Mouse (Mus musculus): ENCODE results near the gene Rcc1l. TPM values are rescaled to one million over a fixed set of nuclear protein-coding genes. Genes with fewer than 3 reads are reported as not detected.

The Rcc1l gene
- total RNA-seq, 2 experiments from 2014 or later, result 15.7 to 16.0 TPM

DNA sequence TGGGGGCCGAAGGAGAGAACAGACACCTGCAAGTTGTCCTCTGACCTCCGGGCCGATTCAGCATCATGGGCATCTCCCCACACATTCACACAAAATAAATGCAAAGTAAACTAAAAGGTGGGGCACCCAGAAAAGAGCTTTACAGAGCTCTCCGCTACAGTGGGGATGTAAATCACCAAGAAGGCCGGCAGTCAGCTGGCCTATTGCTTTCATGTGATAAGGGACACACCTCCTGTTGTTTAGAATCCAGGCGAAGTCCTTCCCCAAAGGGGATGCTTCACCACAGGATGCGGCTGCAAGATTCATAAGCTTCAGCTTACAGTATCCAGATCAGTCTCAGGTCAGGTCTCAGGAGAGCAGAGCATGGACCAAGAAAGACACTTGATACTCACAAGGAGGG is 2.0 kb upstream of the Rcc1l start:
- no peak for DNase-seq (ENCODE audit: low spot score in 2 of 2)
- intact Hi-C loops (cut with DNase I), result no loop called here

DNA sequence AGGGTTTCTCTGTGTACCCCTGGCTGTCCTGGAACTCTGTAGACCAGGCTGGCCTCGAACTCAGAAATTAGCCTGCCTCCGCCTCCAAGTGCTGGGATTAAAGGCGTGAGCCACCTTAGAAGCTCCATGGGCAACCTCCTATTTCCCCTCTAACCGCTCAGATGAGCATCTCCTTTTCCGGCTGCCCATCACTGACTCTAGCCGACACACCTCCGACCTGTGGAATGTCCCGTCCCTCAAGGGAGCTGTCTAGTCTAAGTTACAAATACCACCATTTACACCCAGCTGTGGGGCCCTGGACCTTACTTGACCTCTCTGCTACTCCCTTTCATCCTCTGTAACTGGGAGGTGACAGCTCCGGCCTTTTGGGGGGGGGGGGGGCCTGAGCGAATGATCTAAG is 878 bp downstream of the Rcc1l start:
- DNase-seq (ENCODE audit: low spot score in 2 of 2), result no peak
- intact Hi-C loops (cut with DNase I), result no loop called here

DNA sequence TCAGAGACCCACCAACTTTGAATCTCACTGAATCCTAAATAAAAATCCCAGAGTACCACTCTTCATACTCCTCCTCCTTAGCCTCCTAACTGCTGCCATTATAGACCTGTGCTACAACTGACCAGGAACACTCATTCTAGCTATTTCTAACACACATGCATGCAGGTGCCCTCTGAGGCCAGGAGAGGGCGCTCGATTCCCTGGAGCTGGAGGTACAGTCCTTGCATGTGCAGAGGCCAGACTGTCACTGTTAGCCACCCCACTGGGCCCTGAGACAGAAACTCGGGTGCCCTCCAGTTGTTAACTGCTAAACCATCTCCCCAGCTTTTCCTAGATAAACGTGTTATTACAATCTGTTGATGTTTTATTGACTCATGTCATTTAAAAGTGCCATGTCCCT is 3.4 kb downstream of the Rcc1l start:
- no peak for DNase-seq (ENCODE audit: low spot score in 2 of 2)
- intact Hi-C loops (cut with DNase I), result no loop called here

DNA sequence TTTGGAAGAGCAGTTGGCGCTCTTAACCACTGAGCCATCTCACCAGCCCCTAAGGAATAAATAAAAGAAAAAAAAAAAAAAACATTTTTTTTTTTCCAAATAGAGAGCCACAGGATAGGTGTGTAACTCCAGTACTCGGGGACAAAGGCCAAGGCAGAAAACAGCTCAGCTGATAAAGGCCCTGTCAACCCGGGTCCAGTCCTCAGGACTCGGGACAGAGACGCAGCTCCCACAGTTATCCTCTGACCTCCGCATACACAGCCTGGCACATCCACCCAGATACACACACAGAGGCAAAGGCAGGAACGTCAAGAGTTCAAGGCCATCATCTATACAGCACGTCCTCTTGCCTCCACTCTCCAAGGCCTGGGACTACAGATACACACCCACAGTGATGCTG is 6.4 kb downstream of the Rcc1l start:
- no peak for DNase-seq (ENCODE audit: low spot score in 2 of 2)
- intact Hi-C loops (cut with DNase I), result no loop called here

DNA sequence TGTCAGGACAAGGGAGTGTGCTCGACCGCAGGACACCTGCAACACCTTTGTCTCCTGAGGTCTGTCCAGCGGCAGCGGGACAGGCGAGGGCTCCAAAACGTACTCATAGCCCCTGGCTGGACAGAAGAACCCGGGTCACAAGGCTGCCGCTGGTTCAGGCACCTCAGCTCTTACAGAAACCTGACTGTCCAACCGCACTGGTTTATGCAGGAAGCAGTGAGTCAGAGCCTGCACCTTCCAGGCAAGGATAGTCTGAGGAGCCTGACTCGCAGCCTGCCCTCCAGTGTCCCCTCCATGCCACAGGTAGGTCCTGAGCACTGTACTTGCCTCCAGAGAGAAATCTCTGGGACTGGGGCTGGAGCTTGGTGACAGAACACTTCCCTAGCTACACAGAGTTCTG is 7.3 kb downstream of the Rcc1l start:
- no peak for DNase-seq (ENCODE audit: low spot score in 2 of 2)
- intact Hi-C loops (cut with DNase I), result no loop called here

DNA sequence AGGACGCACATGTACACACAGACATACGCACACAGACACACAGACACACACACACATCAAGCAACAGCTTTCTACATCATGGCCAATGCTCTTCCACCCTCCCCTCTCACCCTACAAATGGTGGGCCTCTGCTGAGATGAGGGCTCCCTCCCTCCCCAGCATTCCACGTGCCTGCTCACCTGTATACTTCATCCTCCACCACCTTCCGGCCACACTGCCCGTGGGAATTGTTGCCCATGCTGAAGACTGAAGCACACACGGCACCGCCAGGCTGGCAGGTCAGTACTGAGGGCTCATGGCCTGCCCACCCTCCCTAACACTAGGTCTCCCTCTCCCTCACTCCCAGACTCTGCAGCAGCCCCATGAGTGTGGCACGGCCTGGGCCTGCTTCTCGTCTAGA is 8.5 kb downstream of the Rcc1l start:
- intact Hi-C loops (cut with DNase I), result no loop called here

DNA sequence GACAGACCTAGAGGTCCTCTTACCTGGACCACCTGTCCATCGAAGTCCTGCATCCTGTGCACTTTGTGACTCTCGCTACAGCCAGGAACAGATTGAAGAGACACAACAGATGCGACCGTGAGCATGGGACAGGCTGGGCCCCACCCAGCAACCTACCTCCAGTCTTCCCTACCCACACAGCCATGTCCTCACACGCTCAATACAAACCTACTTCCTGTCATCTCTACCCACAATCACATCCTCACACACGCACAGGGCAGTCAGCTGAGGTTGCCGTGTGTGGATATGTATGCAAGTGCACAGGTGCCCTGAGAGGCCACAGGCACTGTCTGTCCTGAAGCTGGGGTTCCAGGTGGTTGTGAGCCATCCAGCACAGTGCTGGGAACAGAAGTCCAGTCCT is 9.9 kb downstream of the Rcc1l start:
- no peak for DNase-seq (ENCODE audit: low spot score in 2 of 2)
- intact Hi-C loops (cut with DNase I), result no loop called here

More for the DNA sequence above, 8.5 kb downstream of the Rcc1l start:
- DNase-seq (ENCODE audit: low spot score in 2 of 2), result no peak

DNA sequence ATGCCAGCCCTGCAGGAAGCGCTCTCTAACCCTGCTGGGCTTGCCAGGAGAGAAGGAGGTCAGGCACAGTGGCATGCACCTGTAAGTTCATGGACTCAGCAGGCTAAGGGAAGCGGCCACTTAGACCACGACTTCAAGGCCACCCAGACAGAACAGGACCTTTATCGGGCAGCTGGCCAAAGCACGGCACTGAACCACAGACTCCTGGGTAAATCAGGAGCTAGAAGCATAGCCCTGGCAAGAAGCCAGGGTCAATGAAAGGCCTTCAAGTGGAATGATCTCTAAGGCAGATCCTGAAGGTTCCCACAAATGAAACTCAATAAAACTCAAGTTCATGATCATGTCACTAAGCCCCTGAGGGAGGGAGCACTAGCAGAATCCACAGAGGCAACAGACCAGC is 11.9 kb downstream of the Rcc1l start:
- DNase-seq (ENCODE audit: low spot score in 2 of 2), result no peak
- intact Hi-C loops (cut with DNase I), result no loop called here

DNA sequence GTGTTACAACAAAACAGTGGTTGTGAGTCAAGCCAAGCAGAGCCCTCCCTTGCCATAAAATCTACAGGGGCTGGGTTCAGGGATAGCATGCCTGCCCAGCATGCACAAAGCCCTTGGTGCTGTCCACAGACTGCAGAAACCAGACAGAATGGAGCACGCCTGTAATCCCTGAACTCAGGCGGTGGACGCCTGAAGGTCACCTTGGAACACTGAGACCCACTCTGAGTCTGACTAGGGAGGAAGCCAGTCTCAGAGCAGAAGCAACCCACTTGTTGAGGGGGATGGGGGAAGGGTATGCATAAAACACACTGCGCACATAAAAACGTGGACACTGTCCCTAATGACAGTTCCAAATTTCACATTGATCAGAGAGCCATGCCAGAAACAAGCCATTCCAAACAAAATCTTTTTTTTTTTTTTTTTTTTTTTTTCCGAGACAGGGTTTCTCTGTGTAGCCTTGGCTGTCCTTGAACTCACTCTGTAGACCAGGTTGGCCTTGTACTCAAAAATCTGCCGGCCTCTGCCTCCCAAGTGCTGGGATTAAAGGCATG is 20.6 kb downstream of the Rcc1l start:
- intact Hi-C loops (cut with DNase I), result no loop called here
- DNase-seq (ENCODE audit: low spot score in 2 of 2), result no peak

DNA sequence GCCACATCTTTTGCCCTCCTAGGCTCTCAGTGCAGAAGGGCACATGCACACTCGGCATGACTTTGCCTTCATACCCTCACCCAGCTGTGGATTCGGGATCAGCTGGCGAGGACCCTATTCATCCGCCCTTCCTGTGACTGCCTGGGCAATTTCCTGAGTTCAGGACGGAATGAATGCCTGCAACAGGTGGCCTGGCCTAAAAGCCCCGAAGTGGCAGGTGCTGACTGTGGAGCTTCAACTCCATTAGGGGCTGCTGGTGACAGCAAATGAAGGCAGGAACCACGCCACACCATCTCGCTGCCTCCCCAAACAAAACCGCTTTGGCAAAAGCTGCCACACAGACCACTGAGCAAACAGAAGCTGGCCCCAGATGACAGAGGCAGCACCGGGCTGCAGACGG is 24.7 kb downstream of the Rcc1l start:
- no peak for DNase-seq (ENCODE audit: low spot score in 2 of 2)
- intact Hi-C loops (cut with DNase I), result no loop called here

DNA sequence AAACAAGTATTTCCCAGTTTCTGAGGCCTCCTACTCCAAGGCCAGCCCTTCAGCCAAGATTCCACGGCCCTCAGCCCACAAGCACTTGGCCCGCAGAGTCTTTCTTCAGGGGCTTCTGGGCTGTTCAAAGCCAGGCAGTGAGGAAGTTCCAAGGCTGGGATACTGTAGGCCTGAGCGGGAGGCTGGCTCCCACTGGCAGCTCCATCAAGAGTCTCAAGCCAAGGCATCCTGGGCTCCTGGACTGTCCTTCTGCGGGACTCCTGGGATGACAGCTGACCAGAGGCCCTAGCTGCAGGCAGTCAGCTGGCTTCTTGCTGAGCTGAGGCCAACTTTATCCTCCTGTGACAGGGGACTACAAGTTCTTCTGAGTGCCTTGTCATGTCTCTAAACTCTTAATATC is 28.4 kb downstream of the Rcc1l start:
- intact Hi-C loops (cut with DNase I), result no loop called here
- no peak for DNase-seq (ENCODE audit: low spot score in 2 of 2)

DNA sequence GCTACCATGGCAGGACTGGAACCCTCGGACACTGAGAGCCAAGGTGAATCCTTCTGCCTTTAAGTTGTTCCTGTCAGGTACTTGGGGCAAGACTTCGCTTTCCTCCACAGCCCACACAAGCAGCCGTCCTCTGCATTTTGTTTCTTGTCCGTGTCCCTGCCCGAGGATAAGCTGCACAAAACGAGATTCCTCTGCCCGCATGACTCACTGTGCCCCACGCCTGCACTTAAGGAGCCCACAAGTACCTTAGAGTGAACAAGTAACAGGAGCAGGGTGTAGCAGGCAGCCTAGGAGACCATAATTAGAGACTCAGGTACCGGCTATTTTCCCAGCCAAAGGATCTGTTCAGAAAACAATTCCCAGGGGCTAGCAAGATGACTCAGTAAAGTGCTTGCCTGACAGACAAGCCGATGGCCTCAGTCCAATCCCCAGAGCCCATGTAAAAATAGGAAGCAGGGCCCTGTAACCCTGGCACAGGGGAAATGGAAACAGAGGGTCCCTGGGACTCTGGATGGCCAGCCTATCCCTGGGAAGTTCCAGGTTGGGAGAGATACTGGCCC is 29.3 kb downstream of the Rcc1l start:
- intact Hi-C loops (cut with DNase I), result no loop called here
- DNase-seq (ENCODE audit: low spot score in 2 of 2), result no peak

DNA sequence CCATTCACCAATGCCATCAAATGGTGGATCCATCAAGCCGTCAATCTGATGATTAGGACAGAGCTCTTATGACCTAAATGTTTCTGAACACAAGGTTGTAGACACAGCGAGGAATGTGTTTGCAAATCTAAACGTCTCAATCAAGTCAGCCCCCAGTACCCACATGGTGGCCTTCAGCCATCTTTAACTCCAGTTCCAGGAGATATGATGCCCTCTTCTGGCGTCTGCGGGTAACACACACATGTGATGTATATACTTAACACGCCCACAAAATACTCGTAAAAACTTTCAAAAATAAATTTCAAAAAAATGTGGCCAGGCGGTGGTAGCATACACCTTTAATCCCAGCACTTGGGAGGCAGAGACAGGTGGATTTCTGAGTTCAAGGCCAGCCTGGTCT is 31.6 kb downstream of the Rcc1l start:
- intact Hi-C loops (cut with DNase I), result no loop called here
- peak in 1 of 2 experiments; percentile 35 for DNase-seq (ENCODE audit: low spot score in 2 of 2)

DNA sequence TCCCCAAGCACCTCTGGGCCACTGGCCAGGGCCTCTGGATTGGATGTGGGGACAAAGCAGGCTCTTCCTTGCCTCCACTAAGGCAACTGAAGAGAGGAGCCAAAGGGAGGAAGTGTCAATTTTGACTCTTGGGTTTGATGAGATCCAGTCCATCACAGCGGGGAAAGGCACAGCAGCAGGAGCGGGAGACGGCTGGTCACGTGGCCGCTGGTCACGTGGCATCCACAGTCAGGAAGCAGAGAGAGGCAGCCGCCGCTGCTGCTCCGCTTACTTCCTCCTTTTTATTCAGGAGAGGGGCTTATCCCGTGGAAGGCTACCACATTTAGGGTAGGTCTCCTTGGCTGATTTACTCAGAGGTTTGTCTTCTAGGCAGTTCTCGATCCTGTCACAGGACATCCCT is 34.2 kb downstream of the Rcc1l start:
- no peak for DNase-seq (ENCODE audit: low spot score in 2 of 2)
- intact Hi-C loops (cut with DNase I), result no loop called here

DNA sequence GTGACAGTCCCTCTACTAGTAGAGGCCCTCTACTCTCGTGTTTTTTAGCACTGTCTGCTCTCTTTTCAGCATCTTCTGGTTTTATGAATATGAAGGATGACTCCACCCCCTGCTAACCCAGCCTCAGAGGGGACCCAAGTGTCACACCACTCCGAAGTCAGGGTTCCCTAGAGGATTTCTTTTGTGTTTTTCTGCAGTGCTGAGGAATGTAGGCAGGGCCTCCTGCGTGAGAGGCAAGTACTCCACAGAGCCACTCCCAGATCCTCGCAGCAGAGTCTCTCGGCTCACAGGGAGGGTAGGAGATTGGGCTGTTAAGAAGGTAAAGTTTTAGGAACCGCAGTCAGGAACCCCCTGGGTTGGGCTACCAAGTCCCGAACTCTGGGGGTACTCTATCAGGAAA is 35.3 kb downstream of the Rcc1l start:
- intact Hi-C loops (cut with DNase I), result no loop called here

DNA sequence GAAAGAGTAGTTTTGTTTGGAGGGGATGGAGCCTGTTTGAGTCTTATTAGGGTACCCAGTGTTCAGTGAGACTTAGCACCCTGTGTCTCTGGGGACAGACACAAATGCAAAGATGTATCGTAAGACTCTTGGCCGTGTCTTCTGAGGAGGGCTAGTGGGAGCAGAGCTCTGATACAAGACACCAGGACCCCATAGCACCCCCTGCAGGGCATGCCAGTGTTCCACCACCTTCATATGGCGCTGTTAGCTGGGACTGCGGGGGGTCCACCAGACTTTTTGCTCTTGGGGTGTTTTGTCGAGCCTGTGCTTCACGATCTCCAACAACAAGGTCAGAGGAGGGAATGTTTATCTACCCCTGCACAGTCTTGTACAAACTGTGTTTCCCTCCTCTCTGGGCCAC is 37.1 kb downstream of the Rcc1l start:
- no peak for DNase-seq (ENCODE audit: low spot score in 2 of 2)
- intact Hi-C loops (cut with DNase I), result no loop called here

More for the DNA sequence above, 35.3 kb downstream of the Rcc1l start:
- DNase-seq (ENCODE audit: low spot score in 2 of 2), result no peak

DNA sequence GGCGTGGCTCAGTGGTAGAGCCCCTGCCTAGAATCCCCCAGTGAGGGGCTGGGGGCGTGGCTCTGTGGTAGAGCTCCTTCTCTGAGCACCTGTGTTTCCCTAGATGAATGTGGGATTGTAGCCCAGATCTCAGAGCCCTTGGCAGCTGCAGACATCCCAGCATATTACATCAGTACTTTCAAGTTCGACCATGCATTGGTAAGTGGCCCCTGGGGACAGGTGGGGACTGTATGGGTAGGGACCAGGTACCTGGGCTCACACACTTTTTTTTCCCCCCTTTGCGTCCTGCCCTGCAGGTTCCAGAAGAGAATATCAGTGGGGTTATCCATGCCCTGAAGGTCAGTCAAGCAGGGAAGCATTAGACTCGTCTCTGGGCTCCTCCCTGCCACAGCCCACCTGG is 38.6 kb downstream of the Rcc1l start:
- DNase-seq (ENCODE audit: low spot score in 2 of 2), result no peak
- intact Hi-C loops (cut with DNase I), result no loop called here

DNA sequence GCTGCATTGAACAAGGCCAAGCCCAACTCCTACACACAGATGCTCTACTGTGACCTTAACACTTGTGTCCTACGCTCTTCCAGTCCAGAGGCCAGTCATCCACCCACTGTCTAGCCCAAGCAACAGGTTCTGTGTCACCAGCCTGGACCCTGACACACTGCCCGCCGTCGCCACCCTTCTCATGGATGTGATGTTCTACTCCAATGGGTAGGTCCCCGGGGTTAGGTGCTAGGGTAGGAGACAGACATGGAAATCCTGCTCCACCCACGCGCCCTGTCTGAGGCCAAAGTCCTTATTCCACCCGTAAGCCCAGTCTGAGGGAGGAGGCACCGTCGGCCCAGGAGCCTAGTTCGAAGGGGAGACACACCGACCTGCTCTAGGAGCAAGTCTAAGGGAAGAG is 40.6 kb downstream of the Rcc1l start:
- intact Hi-C loops (cut with DNase I), result no loop called here
- no peak for DNase-seq (ENCODE audit: low spot score in 2 of 2)

DNA sequence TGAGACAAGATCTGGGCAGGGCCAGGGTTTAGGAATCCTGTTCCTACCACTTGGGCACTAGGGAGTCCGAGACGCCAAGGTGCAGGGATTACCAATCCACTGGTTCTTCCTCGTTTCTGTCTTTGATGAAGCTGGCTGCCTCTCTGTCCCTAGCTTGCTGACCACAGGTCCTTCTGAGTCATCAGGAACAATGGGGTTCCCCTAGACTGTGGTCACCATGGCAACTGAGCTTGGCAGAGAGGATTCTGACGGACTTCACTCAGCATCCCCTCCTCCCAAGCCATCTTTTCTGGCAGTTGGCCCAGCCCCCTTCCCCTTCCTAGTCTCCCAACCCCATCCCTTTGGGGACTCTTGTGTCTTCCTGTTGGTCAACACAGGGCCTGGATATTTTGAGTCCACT is 45.0 kb downstream of the Rcc1l start:
- no peak for DNase-seq (ENCODE audit: low spot score in 2 of 2)
- intact Hi-C loops (cut with DNase I), result no loop called here

DNA sequence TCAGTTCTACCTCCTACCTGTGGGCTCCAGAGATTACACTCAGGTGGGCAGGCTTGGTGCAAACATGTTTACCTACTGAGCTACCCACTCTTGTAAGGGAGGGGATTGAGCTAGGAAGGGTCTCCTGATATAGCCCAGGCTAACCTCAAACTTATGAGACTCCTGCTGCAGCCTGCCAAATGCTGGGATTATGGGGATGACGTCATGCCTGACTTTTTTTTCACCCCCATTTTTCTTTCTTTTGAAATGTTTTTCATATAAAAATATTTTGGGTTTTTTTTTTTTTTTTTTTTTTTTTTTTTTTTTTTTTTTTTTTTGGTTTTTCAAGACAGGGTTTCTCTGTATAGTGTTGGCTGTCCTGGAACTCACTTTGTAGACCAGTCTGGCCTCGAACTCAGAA is 50.3 kb downstream of the Rcc1l start:
- intact Hi-C loops (cut with DNase I), result no loop called here
- no peak for DNase-seq (ENCODE audit: low spot score in 2 of 2)

DNA sequence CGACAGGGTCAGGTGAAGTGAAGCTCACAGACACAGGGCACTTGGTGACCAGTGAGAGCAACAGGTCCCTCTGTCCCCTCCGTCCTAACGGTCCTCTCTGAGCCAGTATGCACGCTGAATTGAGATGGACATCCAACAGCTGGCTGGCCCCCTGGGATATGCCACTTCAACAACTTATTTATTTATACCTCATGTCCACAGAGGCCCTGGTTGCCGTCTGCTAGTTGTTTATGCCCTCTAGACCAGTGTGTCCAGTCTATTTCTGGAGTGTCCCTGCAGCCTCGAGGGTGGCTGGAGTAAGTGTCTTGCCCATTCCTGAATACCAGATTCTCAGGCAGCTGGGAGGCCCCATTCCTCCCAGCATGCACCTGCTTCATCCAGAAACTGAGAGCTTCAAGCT is 52.7 kb downstream of the Rcc1l start:
- no peak for DNase-seq (ENCODE audit: low spot score in 2 of 2)
- intact Hi-C loops (cut with DNase I), result no loop called here

DNA sequence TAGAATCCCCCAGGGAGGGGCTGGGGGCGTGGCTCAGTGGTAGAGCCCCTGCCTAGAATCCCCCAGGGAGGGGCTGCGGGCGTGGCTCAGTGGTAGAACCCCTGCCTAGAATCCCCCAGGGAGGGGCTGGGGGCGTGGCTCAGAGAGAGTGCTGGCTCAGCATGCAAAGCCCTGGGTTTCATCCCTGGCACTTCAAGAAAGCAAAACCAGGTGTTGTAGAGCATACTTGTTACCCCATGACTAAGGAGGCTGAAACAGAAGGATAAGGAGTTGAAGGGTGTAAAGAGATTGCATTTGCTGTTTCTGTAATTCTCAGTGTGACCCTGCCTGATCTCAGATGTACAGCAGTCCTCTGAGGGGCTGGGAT is 54.7 kb downstream of the Rcc1l start:
- intact Hi-C loops (cut with DNase I), result no loop called here
- DNase-seq (ENCODE audit: low spot score in 2 of 2), result no peak

Measured in left cerebral cortex, postnatal 14 days (tissue).